Mouse (Mus musculus) inflammation-experienced regulatory T-cells, adult 16 weeks (primary cell): ENCODE measurements around the gene Ngly1. TPM values are rescaled to one million over a fixed set of nuclear protein-coding genes. Genes with fewer than 3 reads are reported as not detected.

ENCODE experiments used
- polyA plus RNA-seq: library from polyadenylated mRNA; unstranded; fragments of 100-300 nt; shearing (Covaris generic); gene quantifications from one replicate; pipeline ENCODE4 v1.2.1, GENCODE M21; 2017

Gene Ngly1
- 76.8 TPM for polyA plus RNA-seq

DNA sequence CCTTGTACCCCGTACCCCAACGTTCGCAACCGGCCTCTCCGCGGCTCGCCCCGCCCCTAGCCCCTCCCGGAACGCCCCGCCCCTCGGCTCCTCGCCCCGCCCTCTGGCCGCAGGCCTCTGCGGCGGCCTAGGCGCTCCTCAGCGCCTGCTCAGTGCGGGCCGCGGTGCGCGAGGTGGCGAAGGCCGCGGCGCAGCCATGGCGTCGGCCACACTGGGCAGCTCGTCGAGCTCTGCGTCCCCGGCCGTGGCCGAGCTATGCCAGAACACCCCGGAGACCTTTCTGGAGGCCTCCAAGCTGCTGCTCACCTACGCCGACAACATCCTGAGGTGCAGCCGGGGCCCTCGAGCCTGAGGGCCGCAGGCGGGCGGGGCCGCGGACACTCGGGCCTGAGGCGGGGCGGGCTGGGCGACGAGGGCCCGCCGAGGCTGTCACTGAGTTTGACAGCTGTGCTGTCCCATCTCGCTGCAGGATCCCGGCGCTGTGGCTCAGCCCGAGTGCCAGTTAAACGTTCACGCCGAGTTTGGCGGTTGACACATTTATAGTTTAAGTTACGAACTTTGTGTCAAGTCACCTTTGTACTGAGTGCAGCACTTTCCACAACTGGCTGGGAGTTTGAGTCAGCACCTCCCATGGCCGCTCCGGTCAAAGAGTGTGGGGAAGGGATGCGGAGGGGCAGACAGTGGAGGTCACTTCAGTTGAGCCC is at the start of gene Ngly1, which contains the start of gene Oxsm:
Gene Ngly1, plus strand, starts transcription at position 110 of the 704 bp plus-strand sequence.
Gene Oxsm, minus strand, starts transcription at position 638 of the 704 bp plus-strand sequence.

Other genes with a start within 250 kb of the Ngly1 start
- gene Oxsm, start 528 bp downstream of the Ngly1 start, polyA plus RNA-seq = 8.5 TPM
- 41.0 TPM for gene Top2b, start 115.9 kb downstream of the Ngly1 start, polyA plus RNA-seq